Mouse (Mus musculus) right cerebral cortex, postnatal 4 days (tissue): ENCODE measurements around the gene Rxfp3.
A peak's percentile ranks its signal among the peaks of the same experiment; 100 is the strongest.
"Not testable (repeated sequence)": the region's sequence is repeated elsewhere in the genome, so short reads cannot be mapped to it uniquely, and the experiment has no call there.

Experiments
- DNase-seq: peaks from one replicate; pipeline ENCODE4 v3.0.0-alpha.2; 2022

The Rxfp3 gene

GRCm38 (mm10) chr15:11035947-11036474 is 1.8 kb downstream of the Rxfp3 start:
- DNase-seq = peak; percentile 6

GRCm38 (mm10) chr15:11030188-11030587 is 7.6 kb downstream of the Rxfp3 start:
- no peak for DNase-seq

GRCm38 (mm10) chr15:11026801-11027561 is 10.8 kb downstream of the Rxfp3 start:
- no peak for DNase-seq

- no peak for DNase-seq
These were observed 22.9 kb downstream of the Rxfp3 start for GRCm38 (mm10) chr15:11014931-11015330.

GRCm38 (mm10) chr15:11010976-11011548 is 26.7 kb downstream of the Rxfp3 start:
- DNase-seq = no peak

- DNase-seq = no peak
These were observed 29.0 kb downstream of the Rxfp3 start for GRCm38 (mm10) chr15:11008756-11009155.

GRCm38 (mm10) chr15:11004646-11005045 is 33.1 kb downstream of the Rxfp3 start:
- DNase-seq = no peak

GRCm38 (mm10) chr15:11003791-11004190 is 34.0 kb downstream of the Rxfp3 start:
- DNase-seq = no peak

GRCm38 (mm10) chr15:11000421-11000820 is 37.4 kb downstream of the Rxfp3 start, which contains the start of gene Slc45a2:
Gene Slc45a2 (plus strand): TSS chr15:11000721.
- no peak for DNase-seq

GRCm38 (mm10) chr15:10999832-11000231 is 38.0 kb downstream of the Rxfp3 start:
- DNase-seq = no peak

- no peak for DNase-seq
These were observed 46.2 kb downstream of the Rxfp3 start for GRCm38 (mm10) chr15:10991566-10991965.

GRCm38 (mm10) chr15:10990411-10990810 is 47.4 kb downstream of the Rxfp3 start:
- no peak for DNase-seq

GRCm38 (mm10) chr15:10986477-10986876 is 51.3 kb downstream of the Rxfp3 start:
- not testable (repeated sequence) for DNase-seq

- no peak for DNase-seq
These were observed 52.0 kb downstream of the Rxfp3 start for GRCm38 (mm10) chr15:10985756-10986155.
